Mouse (Mus musculus): Measurements from ENCODE around the gene Lrrc1.

DNA sequence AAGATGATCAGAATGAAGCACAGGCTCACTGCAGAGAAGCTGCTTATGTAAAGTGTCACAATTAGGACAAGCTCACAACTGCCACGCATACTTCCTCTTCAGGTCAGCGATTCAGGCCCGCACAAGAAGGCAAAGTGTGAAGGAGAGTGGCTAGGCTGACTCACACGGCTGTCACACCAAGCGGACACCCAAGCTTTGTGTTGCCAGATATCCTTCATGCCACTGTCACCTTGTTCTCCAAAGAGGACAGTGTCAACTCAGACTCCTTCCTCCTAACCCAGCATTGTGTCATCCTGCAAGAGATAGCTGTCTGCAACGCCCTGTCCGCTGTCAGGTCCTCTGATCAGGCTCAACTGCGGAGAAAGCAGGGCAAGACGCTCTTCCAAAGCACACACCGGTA is 7.3 kb downstream of the Lrrc1 start:
- TF ChIP-seq USF1 (IDR thresholded peaks at IDR 0.05; ENCODE audit: low read depth) (no peak), CTCF (IDR thresholded peaks at IDR 0.05; ENCODE audit: control insufficient read depth, insufficient read depth, insufficient read length) (no peak), CEBPB (IDR thresholded peaks at IDR 0.05; ENCODE audit: low read depth) (no peak), MYOG (IDR thresholded peaks at IDR 0.05; ENCODE audit: control insufficient read depth, extremely low read depth, insufficient read length) (no peak), MAX (IDR thresholded peaks at IDR 0.05) (no peak)
